Mouse (Mus musculus): ENCODE results near the gene Ldlrad3.

GRCm38 (mm10) chr2:101983853-101984543 is 202.2 kb downstream of the Ldlrad3 start:
- TF ChIP-seq CTCF (IDR thresholded peaks at IDR 0.05; ENCODE audit: low read depth) = no peak
- no peak for TF ChIP-seq EP300 (IDR thresholded peaks at IDR 0.05; ENCODE audit: low read depth)
